Mouse (Mus musculus) liver, postnatal 0 days (tissue): ENCODE results near the gene Clec3a. TPM values are rescaled to one million over a fixed set of nuclear protein-coding genes. Genes with fewer than 3 reads are reported as not detected.

Experiments used
- ATAC-seq: fragments of 200-750 bp; cut with Nextera tagmentation; 2 replicates; pipeline ENCODE4 v1.8.0; 2017; ENCODE audit warnings: mild to moderate bottlenecking, moderate library complexity
- DNase-seq: peaks from one replicate; pipeline ENCODE4 v3.0.0-alpha.2; 2016
- H3K27ac ChIP-seq: fragments of 300-500 bp; sonication (generic); 2 replicates; pipeline ENCODE4 v1.5.1; 2014; ENCODE audit warnings: antibody characterized with exemption, moderate library complexity, mild to moderate bottlenecking, low read depth
- H3K27me3 ChIP-seq: fragments of 300-500 bp; sonication (generic); 2 replicates; pipeline ENCODE4 v1.6.1; 2014; ENCODE audit warnings: low read length, control low read depth, mixed read lengths; ENCODE audit not compliant: insufficient read depth
- H3K36me3 ChIP-seq: fragments of 300-500 bp; sonication (generic); replicated peaks from 2 replicates; pipeline ENCODE4 v1.6.1; 2014; ENCODE audit warnings: mild to moderate bottlenecking, control low read depth, low read length, moderate library complexity, mixed read lengths; ENCODE audit not compliant: insufficient read depth
- H3K4me1 ChIP-seq: fragments of 300-500 bp; sonication (generic); 2 replicates; pipeline ENCODE4 v1.6.1; 2014; ENCODE audit warnings: antibody characterized with exemption, mild to moderate bottlenecking, control low read depth; ENCODE audit not compliant: insufficient read depth
- H3K4me2 ChIP-seq: fragments of 300-500 bp; sonication (generic); 2 replicates; pipeline ENCODE4 v1.6.1; 2014; ENCODE audit warnings: low read depth, mild to moderate bottlenecking, low read length, moderate library complexity, mixed read lengths
- H3K4me3 ChIP-seq: fragments of 300-500 bp; sonication (generic); 2 replicates; pipeline ENCODE4 v1.5.1; 2014; ENCODE audit warnings: low read depth, low read length
- H3K9ac ChIP-seq: fragments of 300-500 bp; sonication (generic); replicated peaks from 2 replicates; pipeline ENCODE4 v1.6.1; 2014; ENCODE audit warnings: mild to moderate bottlenecking, moderate library complexity
- H3K9me3 ChIP-seq: fragments of 300-500 bp; sonication (generic); 2 replicates; pipeline ENCODE4 v1.6.1; 2016; ENCODE audit warnings: mild to moderate bottlenecking, control low read depth, low read length, mixed read lengths
- CTCF ChIP-seq: sonication (generic); IDR thresholded peaks from 2 replicates; pipeline ENCODE4 v1.5.1; 2016; ENCODE audit warnings: antibody characterized with exemption, low read depth
- EP300 ChIP-seq: IDR thresholded peaks from 2 replicates; pipeline ENCODE4 v1.6.1; 2016; ENCODE audit warnings: antibody characterized with exemption, low read depth, mild to moderate bottlenecking
- WGBS: fragments of 180-500 bp; shearing (Covaris S2); extraction: QIAGEN DNeasy Blood & Tissue Kit; methylation state at CpG from one replicate; pipeline ENCODE4 v1.1.7; 2014; ENCODE audit not compliant: insufficient replicate concordance; 5-methylcytosine and 5-hydroxymethylcytosine counted together
- polyA plus RNA-seq: library from polyadenylated mRNA; unstranded; fragments of >200 nt; fragmentation: Nextera tagmentation; extraction: Ambion mirVana; gene quantifications from 2 replicates; pipeline ENCODE4 v1.2.1, GENCODE M21; 2015

Gene Clec3a
- polyA plus RNA-seq, 1 experiment from 2014 or later = not detected

DNA sequence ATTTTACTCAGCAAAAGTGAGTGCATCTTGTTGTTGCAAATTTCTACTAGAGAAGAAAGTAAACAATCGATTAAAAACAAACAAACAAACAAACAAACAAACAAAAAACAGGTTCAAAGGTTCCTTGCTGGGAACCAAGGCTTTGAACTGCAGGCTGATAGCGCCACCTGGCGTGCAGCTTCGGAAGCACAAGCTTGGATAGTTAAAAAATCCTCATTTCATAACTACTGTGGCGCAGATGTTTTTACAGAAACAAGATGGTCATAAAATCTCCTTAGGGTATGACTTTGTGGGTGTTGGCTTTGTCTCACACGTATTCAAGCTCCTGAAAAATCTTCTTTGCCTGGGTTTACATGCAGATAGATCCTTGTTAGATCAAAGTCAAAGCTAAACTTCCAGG lies 20.4 kb downstream of the Clec3a start:
- Histone ChIP-seq H3K27me3 (no peaks in the 10 kb centered on the region), H3K9ac (no peak overlapping the region), H3K36me3 (no peaks in the 10 kb centered on the region), H3K9me3 (no peaks in the 10 kb centered on the region), H3K27ac (no peak overlapping the region), H3K4me1 (peaks cover 9% of the 10 kb centered on the region; the same call in 1 of the 2 replicates), H3K4me3 (no peak overlapping the region), H3K4me2 (no peak overlapping the region)
- WGBS = 6% methylated on average over 6 of the region's 6 CpGs
- DNase-seq = peak; percentile 72
- TF ChIP-seq EP300 (no peak), CTCF (peak; percentile 89)
- ATAC-seq = no peak

DNA sequence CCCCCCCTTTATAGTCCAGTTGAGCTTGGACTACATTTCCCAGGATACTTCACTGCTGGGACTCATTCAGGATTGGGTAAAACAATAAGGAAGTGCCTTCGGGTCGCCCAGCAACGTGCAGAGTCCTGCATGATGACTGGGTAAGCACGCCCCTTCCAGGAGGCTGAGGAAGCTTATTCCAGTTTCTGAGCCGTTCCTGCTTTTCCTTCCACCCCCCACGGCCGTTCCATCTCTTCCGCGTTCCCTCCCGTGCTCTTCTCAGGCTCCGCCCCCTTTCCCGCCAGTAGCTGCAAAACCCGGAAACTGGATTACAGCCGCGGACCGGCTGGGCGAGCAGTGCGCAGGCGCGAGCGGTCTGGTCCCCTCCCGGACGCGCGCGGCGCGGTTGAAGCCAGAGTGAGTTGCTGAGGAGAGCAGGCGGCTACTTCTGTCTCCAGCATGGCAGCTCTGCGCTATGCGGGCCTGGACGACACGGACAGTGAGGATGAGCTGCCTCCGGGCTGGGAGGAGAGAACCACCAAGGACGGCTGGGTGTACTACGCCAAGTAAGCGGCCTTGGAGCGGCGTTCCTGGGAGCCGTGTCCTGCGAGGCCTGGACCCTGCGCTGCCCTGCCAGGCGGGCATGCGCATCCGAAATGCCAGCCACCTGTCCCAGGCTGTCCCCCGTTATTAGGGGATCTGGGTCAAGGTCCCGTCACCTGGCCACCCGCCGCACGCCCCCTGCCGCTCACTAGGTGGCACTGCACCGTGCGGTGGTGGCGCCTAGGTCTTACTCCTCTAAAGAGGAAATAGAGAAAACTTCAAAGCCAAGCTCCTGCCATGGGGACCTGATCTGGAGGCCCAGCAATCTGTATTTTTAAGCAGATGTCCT lies 21.7 kb downstream of the Clec3a start, which contains the start of gene Wwox:
TSS of gene Wwox (plus strand) at position 322 of the 871 bp plus-strand sequence.
- peak within 1 kb of the TSS; percentile 73; the same call in 1 of the 2 replicates for H3K27ac ChIP-seq
- no peaks in the 10 kb centered on the region for H3K36me3 ChIP-seq
- peaks cover 9% of the 10 kb centered on the region; the same call in 1 of the 2 replicates for H3K4me1 ChIP-seq
- WGBS = under 1% methylated on average over 50 of the region's 54 CpGs
- H3K27me3 ChIP-seq = no peaks in the 10 kb centered on the region
- DNase-seq (peak; percentile 99), ATAC-seq (peak; percentile 96)
- H3K9me3 ChIP-seq = no peaks in the 10 kb centered on the region
- H3K9ac ChIP-seq = peak within 1 kb of the TSS; percentile 75
- H3K4me2 ChIP-seq = peak within 1 kb of the TSS; percentile 97
- H3K4me3 ChIP-seq = peak within 1 kb of the TSS; percentile 83
- peak; percentile 66 for TF ChIP-seq EP300
- peak; percentile 87 for TF ChIP-seq CTCF

DNA sequence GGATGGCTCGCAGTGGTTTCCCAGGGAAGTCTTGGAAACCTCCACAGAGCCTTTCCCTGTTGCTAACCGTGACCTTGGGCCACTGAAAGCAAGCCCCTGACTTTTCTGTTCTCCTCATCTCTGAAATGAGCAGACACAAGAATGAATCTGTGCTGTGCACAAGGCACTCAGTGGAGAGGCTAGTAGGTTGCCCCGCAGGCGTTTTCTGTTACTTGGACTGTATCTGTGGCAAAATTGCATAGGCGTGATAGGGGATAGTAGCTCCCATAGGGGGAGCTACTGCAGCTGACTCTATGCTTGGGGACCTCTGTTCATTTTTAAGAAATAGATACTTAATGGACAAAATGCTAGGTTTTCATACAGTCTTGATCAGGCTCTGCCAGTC lies 22.3 kb downstream of the Clec3a start:
- Histone ChIP-seq H3K4me3 (peak overlapping the region; percentile 83), H3K36me3 (no peaks in the 10 kb centered on the region), H3K4me1 (peaks cover 9% of the 10 kb centered on the region; the same call in 1 of the 2 replicates), H3K4me2 (peak overlapping the region; percentile 97), H3K27ac (no peak overlapping the region), H3K9ac (peak overlapping the region; percentile 75; the same call in 1 of the 2 replicates), H3K9me3 (no peaks in the 10 kb centered on the region), H3K27me3 (no peaks in the 10 kb centered on the region)
- DNase-seq = no peak
- no peak for ATAC-seq
- TF ChIP-seq EP300 (no peak), CTCF (peak; percentile 15; the same call in 1 of the 2 replicates)
- 17% methylated on average over 5 of the region's 5 CpGs for WGBS

DNA sequence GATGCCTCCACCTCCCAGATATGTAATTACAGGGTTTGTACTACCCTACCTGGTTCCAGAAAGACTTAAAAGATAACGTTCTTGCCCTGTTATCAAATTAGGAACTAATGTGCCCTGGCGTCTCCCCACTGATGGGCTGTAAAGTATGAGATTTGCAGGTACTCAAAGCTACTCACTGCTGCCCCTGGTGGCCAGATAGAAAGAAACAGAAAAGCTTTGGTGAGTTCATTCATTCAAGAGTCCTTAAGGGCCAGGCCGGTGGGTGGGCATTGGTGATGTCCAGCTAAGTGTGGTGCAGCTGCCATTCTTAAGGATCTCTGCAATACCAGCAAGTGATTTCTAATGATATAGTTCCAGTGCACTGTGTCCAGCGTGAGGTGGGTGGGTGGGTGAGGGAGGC lies 23.7 kb downstream of the Clec3a start:
- H3K9ac ChIP-seq = no peak overlapping the region
- H3K27ac ChIP-seq = no peak overlapping the region
- DNase-seq (peak; percentile 59), ATAC-seq (no peak)
- H3K4me2 ChIP-seq = no peak overlapping the region
- H3K4me1 ChIP-seq = peaks cover 9% of the 10 kb centered on the region; the same call in 1 of the 2 replicates
- H3K36me3 ChIP-seq = 0 out of 2 replicates have a peak, but pooled peaks cover 2% of the 10 kb centered on the region
- no peaks in the 10 kb centered on the region for H3K27me3 ChIP-seq
- WGBS = 63% methylated on average over 4 of the region's 4 CpGs
- TF ChIP-seq EP300 = no peak
- peak; percentile 75 for TF ChIP-seq CTCF
- H3K4me3 ChIP-seq = no peak overlapping the region
- H3K9me3 ChIP-seq = no peaks in the 10 kb centered on the region

DNA sequence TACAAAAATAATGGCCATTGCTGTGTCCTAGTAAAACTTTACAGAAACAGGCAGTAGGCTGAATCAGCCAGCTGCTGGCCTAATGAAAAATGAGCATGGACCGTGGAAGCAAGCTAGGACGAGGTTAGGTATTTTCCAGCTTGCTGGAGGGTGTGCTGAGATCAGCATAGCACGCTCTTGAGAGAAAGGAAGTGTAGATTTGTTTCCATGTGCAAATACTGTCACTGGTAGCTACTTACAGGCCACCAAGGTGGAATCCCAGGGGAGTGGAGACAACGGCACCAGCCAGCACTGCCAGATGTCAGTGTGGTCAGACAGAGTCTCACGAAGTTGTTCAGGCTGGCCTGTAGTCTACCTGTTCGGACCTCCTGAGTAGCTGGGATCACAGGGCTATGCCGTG lies 29.0 kb downstream of the Clec3a start:
- Histone ChIP-seq H3K4me1 (no peaks in the 10 kb centered on the region), H3K9ac (no peak overlapping the region), H3K27ac (no peak overlapping the region), H3K4me2 (no peak overlapping the region), H3K9me3 (no peaks in the 10 kb centered on the region), H3K27me3 (no peaks in the 10 kb centered on the region), H3K36me3 (peaks cover 14% of the 10 kb centered on the region; the same call in 1 of the 2 replicates), H3K4me3 (no peak overlapping the region)
- TF ChIP-seq EP300 (no peak), CTCF (no peak)
- 79% methylated on average over 7 of the region's 7 CpGs for WGBS
- DNase-seq (no peak), ATAC-seq (no peak)

DNA sequence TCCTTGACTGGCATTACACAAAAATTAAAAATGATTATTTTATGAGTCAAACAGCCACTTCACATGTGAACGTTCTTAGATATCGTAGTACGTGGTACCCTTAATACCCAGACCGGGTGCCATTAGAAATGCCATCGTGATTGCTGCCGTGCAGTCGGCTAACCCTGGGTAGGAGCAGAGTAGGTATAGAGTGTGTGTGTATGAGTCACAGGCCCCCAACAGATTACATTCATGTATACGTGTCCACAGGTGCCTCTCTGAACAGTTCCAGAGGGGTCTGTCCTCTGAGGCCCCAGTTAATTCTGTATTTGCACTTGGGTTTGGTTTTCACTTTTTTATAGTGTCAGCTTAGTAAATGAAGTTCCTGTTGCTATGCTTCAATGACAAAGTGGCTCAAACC lies 34.4 kb downstream of the Clec3a start:
- H3K4me2 ChIP-seq = no peak overlapping the region
- DNase-seq = no peak
- no peaks in the 10 kb centered on the region for H3K4me1 ChIP-seq
- H3K9me3 ChIP-seq = no peaks in the 10 kb centered on the region
- no peak overlapping the region for H3K9ac ChIP-seq
- no peak overlapping the region for H3K27ac ChIP-seq
- WGBS = 86% methylated on average over 8 of the region's 8 CpGs
- H3K27me3 ChIP-seq = no peaks in the 10 kb centered on the region
- TF ChIP-seq CTCF = no peak
- no peak for TF ChIP-seq EP300
- no peak overlapping the region for H3K4me3 ChIP-seq
- ATAC-seq = no peak
- H3K36me3 ChIP-seq = peaks cover 12% of the 10 kb centered on the region; the same call in 1 of the 2 replicates
